Comparison of ENCODE assay signal across 27 mouse cellular contexts in genomic region chr10:62189303-62189702, GRCm38 (mm10). TPM values are rescaled to one million over a fixed set of nuclear protein-coding genes. Genes with fewer than 3 reads are reported as not detected.
DNase-seq lines count a peak whose midpoint lies in the region; ATAC-seq and TF ChIP-seq lines count a peak whose summit lies in the region.
"Had no signal": no experiment of that assay in that cellular context is flagged by ENCODE, and none has a peak within 500 bp of the region (broad histone marks: within the 10 kb centered on the region; RNA-seq: fewer than 3 reads in every experiment).

No protein-coding gene starts in this region.

- no peak for TF ChIP-seq EP300 in lung, postnatal 0 days (IDR thresholded peaks at IDR 0.05)

- 0 out of 2 replicates have a peak overlapping the region, but pooled peaks have one; percentile 20 for H3K27ac ChIP-seq in kidney, adult 2 months (ENCODE audit: insufficient read depth, low read depth, low read length)
- no peak overlapping the region for H3K27ac ChIP-seq in lung, postnatal 0 days (ENCODE audit: low read length)
- H3K27ac ChIP-seq in stomach, embryonic 16.5 days (ENCODE audit: low read length): no peak overlapping the region
- H3K27ac ChIP-seq: forebrain, embryonic 13.5 days; hindbrain, postnatal 0 days; limb, embryonic 15.5 days; liver, embryonic 14.5 days; midbrain, embryonic 15.5 days; neural tube, embryonic 12.5 days had no signal

- H3K4me1 ChIP-seq in kidney, adult 2 months (ENCODE audit: control insufficient read depth, insufficient read depth, low read length): no peaks in the 10 kb centered on the region
- no peaks in the 10 kb centered on the region for H3K4me1 ChIP-seq in lung, postnatal 0 days (ENCODE audit: insufficient read depth, low read depth, low read length)
- H3K4me1 ChIP-seq in stomach, embryonic 16.5 days (ENCODE audit: control insufficient read depth, insufficient read depth, low read length): 0 out of 2 replicates have a peak, but pooled peaks cover 6% of the 10 kb centered on the region
- H3K4me1 ChIP-seq: heart, embryonic 12.5 days; midbrain, embryonic 15.5 days; neural tube, embryonic 12.5 days had no signal

- no peaks in the 10 kb centered on the region for H3K27me3 ChIP-seq in kidney, adult 2 months (replicated peaks; ENCODE audit: control insufficient read depth, insufficient read depth, low read length)
- no peaks in the 10 kb centered on the region for H3K27me3 ChIP-seq in lung, postnatal 0 days (replicated peaks; ENCODE audit: insufficient read depth, low read length)
- no peaks in the 10 kb centered on the region for H3K27me3 ChIP-seq in stomach, embryonic 16.5 days (ENCODE audit: control insufficient read depth, insufficient read depth, low read length)

- no peak overlapping the region for H3K9ac ChIP-seq in lung, postnatal 0 days (replicated peaks; ENCODE audit: low read depth)
- H3K9ac ChIP-seq in stomach, embryonic 16.5 days (ENCODE audit: low read length): no peak overlapping the region
- H3K9ac ChIP-seq: forebrain, embryonic 13.5 days; heart, embryonic 12.5 days; limb, embryonic 15.5 days; liver, embryonic 14.5 days; midbrain, embryonic 15.5 days; neural tube, embryonic 12.5 days had no signal

- intact Hi-C loops in left cerebral cortex, postnatal 25 days (cut with DNase I): no loop called here

- H3K4me2 ChIP-seq in lung, postnatal 0 days (replicated peaks; ENCODE audit: low read depth, low read length): no peak overlapping the region
- H3K4me2 ChIP-seq in stomach, embryonic 16.5 days (ENCODE audit: low read depth, low read length): no peak overlapping the region
- H3K4me2 ChIP-seq: forebrain, embryonic 13.5 days; heart, embryonic 12.5 days; limb, embryonic 15.5 days; midbrain, embryonic 15.5 days; neural tube, embryonic 12.5 days had no signal

- peak; percentile 59 for ATAC-seq in lung, postnatal 0 days
- peak; percentile 38; the same call in 1 of the 2 replicates for ATAC-seq in stomach, embryonic 16.5 days (ENCODE audit: insufficient read depth, low FRiP score)
- ATAC-seq: activated CD4-positive, CD25-positive, alpha-beta regulatory T cell, adult 4 months; forebrain, embryonic 13.5 days; hindbrain, postnatal 0 days; intestine, embryonic 16.5 days; midbrain, embryonic 15.5 days had no signal

- 46% methylated on average over 3 of the region's 3 CpGs for WGBS in kidney, adult 2 months
- 44% methylated on average over 3 of the region's 3 CpGs for WGBS in lung, postnatal 0 days
- WGBS in stomach, embryonic 16.5 days: 40% methylated on average over 3 of the region's 3 CpGs

- no peak for TF ChIP-seq CTCF in kidney, adult 2 months (conservative IDR thresholded peaks at IDR 0.05; ENCODE audit: insufficient read depth, insufficient read length, low read depth, low read length)
- TF ChIP-seq CTCF in lung, postnatal 0 days (IDR thresholded peaks at IDR 0.05): no peak

- H3K36me3 ChIP-seq in kidney, adult 2 months (ENCODE audit: control insufficient read depth, insufficient read depth, low read length): no peaks in the 10 kb centered on the region
- H3K36me3 ChIP-seq in lung, postnatal 0 days (ENCODE audit: insufficient read depth, low read length): no peaks in the 10 kb centered on the region; the same call in 1 of the 2 replicates
- H3K36me3 ChIP-seq in stomach, embryonic 16.5 days (ENCODE audit: control insufficient read depth, insufficient read depth, low read length): no peaks in the 10 kb centered on the region
- H3K36me3 ChIP-seq: heart, embryonic 12.5 days; limb, embryonic 15.5 days; midbrain, embryonic 15.5 days; neural tube, embryonic 12.5 days had no signal

- peak; percentile 13 for DNase-seq in adrenal gland, postnatal 10 days
- no peak for DNase-seq in adrenal gland, adult 2 months
- DNase-seq in kidney, adult 2 months: peak; percentile 35
- DNase-seq in kidney, postnatal 10 days: no peak
- DNase-seq in lung, postnatal 0 days (ENCODE audit: low spot score): peak; percentile 45
- no peak for DNase-seq in lung, postnatal 4 days
- DNase-seq in left cerebral cortex, postnatal 25 days (ENCODE audit: low spot score in 2 of 2): no peak
- DNase-seq: adrenal gland, postnatal 14 days; cerebellum, adult 2 months; heart, postnatal 10 days; layer of hippocampus, adult 9-11 months; left cerebral cortex, postnatal 4 days; right cerebral cortex, postnatal 14 days had no signal

- no peak for TF ChIP-seq POLR2A in kidney, adult 2 months (IDR thresholded peaks at IDR 0.05; ENCODE audit: low read depth, low read length)

- H3K9me3 ChIP-seq in lung, postnatal 0 days (ENCODE audit: low read length): no peaks in the 10 kb centered on the region
- no peaks in the 10 kb centered on the region for H3K9me3 ChIP-seq in stomach, embryonic 16.5 days (replicated peaks; ENCODE audit: control insufficient read depth, low read length)
- H3K9me3 ChIP-seq: forebrain, embryonic 13.5 days; heart, embryonic 12.5 days; limb, embryonic 15.5 days; midbrain, embryonic 15.5 days; neural tube, embryonic 12.5 days had no signal

- H3K4me3 ChIP-seq in kidney, adult 2 months (ENCODE audit: insufficient read depth, low read depth, low read length): no peak overlapping the region
- H3K4me3 ChIP-seq in lung, postnatal 0 days (ENCODE audit: low read depth, low read length): no peak overlapping the region
- H3K4me3 ChIP-seq in stomach, embryonic 16.5 days (replicated peaks; ENCODE audit: low read length): no peak overlapping the region
- H3K4me3 ChIP-seq: forebrain, embryonic 13.5 days; heart, embryonic 12.5 days; limb, embryonic 15.5 days; midbrain, embryonic 15.5 days; neural tube, embryonic 12.5 days had no signal

RNA-seq across cellular contexts. Expression of gene Tspan15, which starts 41.7 kb away (rescaled TPM):
- 10 to 100 TPM; 16.4 to 23.6 TPM for total RNA-seq in adrenal gland, postnatal 10 days (2021)
- total RNA-seq in adrenal gland, adult 2 months (2021): 10 to 100 TPM; 14.4 to 22.5 TPM
- polyA plus RNA-seq in adrenal gland, adult 2 months (2012; rRNA removed): 66.3 and 71.2 TPM in 2 replicates
- polyA plus RNA-seq in kidney, adult 2 months (2012; rRNA removed): 38.8 and 52.7 TPM in 2 replicates
- 106 and 119 TPM in 2 replicates for polyA plus RNA-seq in lung, postnatal 0 days (2015; fragmentation: Nextera tagmentation; extraction: Ambion mirVana)
- polyA plus RNA-seq in stomach, embryonic 16.5 days (2015; fragmentation: Nextera tagmentation; extraction: Ambion mirVana): 65.5 and 80.3 TPM in 2 replicates
- 10 to 100 TPM; 11.1 to 13.7 TPM for total RNA-seq in left cerebral cortex, postnatal 25 days (2021)

RNA-seq across cellular contexts. Expression of gene Fam241b, which starts 45.6 kb away (rescaled TPM):
- total RNA-seq in adrenal gland, postnatal 10 days (2021): 1 to 10 TPM; 1.2 to 4.2 TPM
- 1 to 10 TPM; 4.1 to 5.6 TPM for total RNA-seq in adrenal gland, adult 2 months (2021)
- polyA plus RNA-seq in adrenal gland, adult 2 months (2012; rRNA removed): 5.6 and 7.4 TPM in 2 replicates
- polyA plus RNA-seq in kidney, adult 2 months (2012; rRNA removed): 9.6 and 10.3 TPM in 2 replicates
- polyA plus RNA-seq in lung, postnatal 0 days (2015; fragmentation: Nextera tagmentation; extraction: Ambion mirVana): 16.8 and 18.5 TPM in 2 replicates
- 18.0 and 21.6 TPM in 2 replicates for polyA plus RNA-seq in stomach, embryonic 16.5 days (2015; fragmentation: Nextera tagmentation; extraction: Ambion mirVana)
- total RNA-seq in left cerebral cortex, postnatal 25 days (2021): 10 to 100 TPM; 53.0 to 54.6 TPM

RNA-seq across cellular contexts. Expression of gene Neurog3, which starts 56.4 kb away (rescaled TPM):
- total RNA-seq in adrenal gland, postnatal 10 days (2021): not detected
- not detected for total RNA-seq in adrenal gland, adult 2 months (2021)
- 0.07 TPM in 1 of 2 replicates, not detected in the other for polyA plus RNA-seq in adrenal gland, adult 2 months (2012; rRNA removed)
- not detected in 2 replicates for polyA plus RNA-seq in kidney, adult 2 months (2012; rRNA removed)
- polyA plus RNA-seq in lung, postnatal 0 days (2015; fragmentation: Nextera tagmentation; extraction: Ambion mirVana): not detected in 2 replicates
- 4.4 and 5.2 TPM in 2 replicates for polyA plus RNA-seq in stomach, embryonic 16.5 days (2015; fragmentation: Nextera tagmentation; extraction: Ambion mirVana)
- not detected for total RNA-seq in left cerebral cortex, postnatal 25 days (2021)
- total RNA-seq: adrenal gland, postnatal 14 days; heart, postnatal 10 days; hindbrain, postnatal 0 days; left cerebral cortex, postnatal 4 days; megakaryocyte-erythroid progenitor cell, adult 5-6 weeks had no signal
- polyA plus RNA-seq: activated CD4-positive, CD25-positive, alpha-beta regulatory T cell, adult 4 months; embryonic facial prominence, embryonic 14.5 days; gonadal fat pad, adult 2 months; heart, embryonic 12.5 days; hindbrain, postnatal 0 days; limb, embryonic 15.5 days; lung, embryonic 16.5 days had no signal

Comparison
In these comparisons a context has a peak if more than half of its experiments do, and no peak if none do; other contexts are left out.
1. DNase-seq: peak in adrenal gland, postnatal 10 days (single experiment), kidney, adult 2 months (single experiment) and lung, postnatal 0 days (single experiment); none in adrenal gland, adult 2 months (single experiment), kidney, postnatal 10 days (single experiment), lung, postnatal 4 days (0 of 2) and left cerebral cortex, postnatal 25 days (0 of 2).